Mouse (Mus musculus) fibroblast of lung, adult 2 months (primary cell): ENCODE measurements around the gene Gm10642.

ENCODE experiments used
- DNase-seq: peaks from one replicate; pipeline ENCODE4 v3.0.0-alpha.2; 2011; ENCODE audit warnings: low read depth

The Gm10642 gene

GRCm38 (mm10) chr9:70656130-70657007, at the start of gene Gm10642:
Gene Gm10642 (plus strand): TSS chr9:70656251.
- no peak for DNase-seq

GRCm38 (mm10) chr9:70611026-70611673, 44.9 kb upstream of the Gm10642 start:
- DNase-seq, result no peak

GRCm38 (mm10) chr9:70629711-70630110, 26.3 kb upstream of the Gm10642 start:
- DNase-seq, result peak; percentile 30

GRCm38 (mm10) chr9:70631665-70632064, 24.4 kb upstream of the Gm10642 start:
- no peak for DNase-seq

GRCm38 (mm10) chr9:70636748-70637147, 19.3 kb upstream of the Gm10642 start:
- no peak for DNase-seq

- no peak for DNase-seq
Observed at GRCm38 (mm10) chr9:70650260-70650659, 5.8 kb upstream of the Gm10642 start.

DNA sequence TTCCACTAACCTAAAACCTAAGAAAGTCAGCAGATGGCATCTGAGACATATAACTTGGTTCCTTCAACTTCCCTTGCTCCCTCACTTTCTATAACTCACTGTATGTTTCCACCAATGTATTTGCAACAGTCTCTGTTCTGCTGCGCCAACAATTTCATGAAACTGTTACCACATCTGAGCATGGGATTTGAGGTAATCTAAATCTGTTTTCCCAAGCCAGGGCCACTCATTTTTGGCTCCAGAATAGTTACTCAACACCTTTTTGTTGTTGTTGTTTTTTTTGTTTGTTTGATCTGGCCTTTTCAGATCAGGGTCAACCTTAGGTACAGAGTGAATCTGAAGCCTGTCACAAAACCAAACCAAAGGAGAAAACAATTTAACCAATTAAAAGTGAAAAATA, 5.1 kb upstream of the Gm10642 start:
- no peak for DNase-seq

DNA sequence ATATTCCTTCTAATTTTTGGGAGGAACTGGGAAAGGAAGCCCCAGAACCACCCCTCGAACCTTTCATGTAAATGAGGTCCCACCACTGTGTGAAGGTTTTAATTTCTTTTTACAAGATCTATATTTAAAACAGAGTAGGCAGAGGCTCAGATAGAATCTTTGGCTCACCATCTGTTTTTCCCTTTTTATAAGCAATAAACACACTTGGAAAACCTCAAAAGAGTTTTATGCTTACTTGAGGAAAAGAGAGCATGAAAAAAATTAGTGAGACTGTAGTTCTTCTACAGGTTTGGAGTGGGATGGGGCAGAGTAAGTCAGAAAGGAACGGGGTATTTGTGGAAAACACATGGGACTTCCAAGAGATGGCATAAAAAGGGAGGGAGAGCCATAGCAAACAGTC, 3.8 kb upstream of the Gm10642 start:
- DNase-seq, result no peak

DNA sequence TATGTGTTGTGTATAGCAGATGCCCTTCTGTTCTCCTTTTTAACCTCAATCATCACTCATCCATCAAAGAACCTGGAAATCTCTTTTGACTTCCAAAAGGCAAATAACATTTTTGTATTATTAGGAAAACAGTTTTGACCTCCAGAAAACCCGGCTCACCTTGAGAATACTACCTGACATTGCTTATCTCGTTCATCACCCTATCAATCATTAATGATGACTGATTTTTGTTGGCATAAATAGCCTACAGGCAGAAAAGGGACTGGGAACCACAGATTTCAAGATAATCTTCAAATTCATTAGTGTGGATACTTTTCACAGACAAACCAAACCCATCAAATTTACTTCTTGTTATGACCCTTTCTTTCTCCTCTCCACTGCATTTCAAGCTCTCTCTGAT, 2.2 kb upstream of the Gm10642 start:
- no peak for DNase-seq

- no peak for DNase-seq
Observed at GRCm38 (mm10) chr9:70654496-70654895, 1.6 kb upstream of the Gm10642 start.

- DNase-seq, result no peak
Observed at GRCm38 (mm10) chr9:70655764-70656129, 304 bp upstream of the Gm10642 start.

DNA sequence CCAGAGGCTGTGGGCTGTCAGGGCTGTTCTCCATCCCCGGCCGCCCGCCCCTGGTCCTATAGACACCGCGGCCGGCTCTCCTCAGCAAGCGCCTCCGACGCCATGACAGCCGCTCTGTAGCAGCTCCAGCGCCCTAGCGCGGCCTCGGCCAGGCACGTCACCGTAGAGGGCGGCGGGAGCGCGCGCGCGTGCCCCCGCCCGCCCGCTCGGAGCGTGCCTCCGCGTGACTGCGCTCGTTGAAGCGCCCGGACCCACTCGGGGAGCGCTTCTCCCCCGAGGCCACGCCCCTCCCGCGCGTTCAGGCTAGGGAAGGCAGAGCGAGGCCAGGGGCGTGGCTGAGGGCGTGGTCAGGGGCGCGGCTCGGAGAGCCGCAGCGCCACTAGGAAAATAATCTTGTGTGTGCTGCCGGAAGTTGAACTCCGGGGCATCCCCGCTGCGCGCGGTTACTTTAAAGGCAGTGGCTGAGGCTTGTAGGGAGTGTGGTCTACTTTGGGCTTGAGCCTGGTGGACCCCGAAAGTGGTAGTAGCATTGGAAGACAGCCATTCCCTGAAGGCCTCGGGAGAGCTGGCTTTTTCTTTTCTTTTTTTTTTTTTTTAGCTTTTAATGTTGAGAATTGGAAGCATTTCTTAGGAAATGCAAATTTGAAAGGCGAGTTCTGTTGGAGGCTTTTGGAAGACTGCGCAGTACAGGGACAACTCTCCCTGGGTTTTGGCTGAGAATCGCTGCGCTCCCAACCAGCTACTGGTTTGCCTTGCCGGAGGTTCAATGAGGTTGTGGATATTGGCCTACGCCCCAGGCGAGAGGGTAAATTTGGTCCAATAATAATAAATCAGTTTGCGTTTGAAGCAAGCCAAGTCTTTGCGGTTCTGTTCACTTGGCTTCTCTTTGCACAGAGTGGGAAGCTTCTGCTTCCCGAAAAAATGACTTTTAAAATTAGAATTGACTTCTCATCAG, 1.2 kb downstream of the Gm10642 start, which contains the start of gene Mindy2:
Gene Mindy2, minus strand, starts transcription at position 162 of the 955 bp plus-strand sequence.
- DNase-seq, result peak; percentile 96

DNA sequence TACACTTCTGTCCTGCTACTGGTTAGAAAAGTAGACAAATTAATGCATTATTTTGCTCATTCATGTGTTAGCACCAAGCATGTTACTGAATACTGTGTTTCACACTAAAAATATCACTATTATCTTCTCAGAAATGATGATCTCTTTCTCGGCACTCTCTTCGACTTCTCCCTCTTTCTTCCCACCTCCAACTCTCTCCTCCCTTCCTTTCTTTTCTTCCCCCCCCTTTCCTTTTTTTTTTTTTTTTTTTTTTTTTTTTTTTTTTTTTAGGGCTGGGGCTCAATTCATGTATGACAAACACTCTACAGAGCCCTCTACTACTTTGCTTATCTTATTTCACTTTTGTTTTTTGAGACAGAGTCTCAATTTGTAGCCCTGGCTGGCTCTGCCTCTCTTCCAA, 2.2 kb downstream of the Gm10642 start:
- no peak for DNase-seq

DNA sequence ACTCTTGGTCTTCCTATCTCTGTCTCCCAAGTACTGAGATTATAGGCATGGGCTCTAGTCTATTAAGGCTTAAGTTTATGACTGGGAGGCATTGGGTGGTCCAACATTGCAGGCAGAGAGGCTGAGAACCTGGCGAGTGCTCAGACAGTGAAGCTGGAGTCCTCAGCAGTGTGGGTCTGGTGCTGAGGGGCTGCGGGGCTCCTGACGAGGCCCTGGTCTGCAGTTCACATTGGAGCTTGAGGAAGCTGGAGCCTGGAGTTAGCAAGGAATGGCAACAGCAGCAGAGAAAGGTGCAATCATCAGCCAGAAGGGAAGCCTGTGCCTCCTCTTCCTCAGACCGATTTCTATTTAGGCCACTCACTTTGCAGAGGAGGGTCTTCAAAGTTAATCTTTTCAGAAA, 8.8 kb downstream of the Gm10642 start:
- no peak for DNase-seq

GRCm38 (mm10) chr9:70665372-70666145, 9.5 kb downstream of the Gm10642 start:
- DNase-seq, result no peak

DNA sequence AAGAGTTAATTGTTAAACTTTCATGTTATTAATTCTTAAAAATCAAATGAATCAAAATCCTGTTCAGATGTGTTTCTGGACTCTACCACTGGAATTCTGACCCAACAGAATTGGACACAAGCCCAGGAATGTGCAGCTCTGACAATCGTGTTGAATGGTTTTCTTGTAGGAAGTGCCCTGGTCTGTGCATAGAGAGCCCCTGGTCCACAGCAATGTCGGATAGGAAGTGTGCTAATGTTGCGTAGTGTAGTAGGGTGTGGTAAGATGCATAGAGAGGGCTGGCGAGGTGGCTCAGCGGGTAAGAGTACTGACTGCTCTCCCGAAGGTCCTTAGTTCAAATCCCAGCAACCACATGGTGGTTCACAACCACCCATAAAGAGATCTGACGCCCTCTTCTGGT, 10.8 kb downstream of the Gm10642 start:
- no peak for DNase-seq

- DNase-seq, result no peak
Observed at GRCm38 (mm10) chr9:70668048-70668447, 12.0 kb downstream of the Gm10642 start.

GRCm38 (mm10) chr9:70669197-70669596, 13.1 kb downstream of the Gm10642 start:
- no peak for DNase-seq

DNA sequence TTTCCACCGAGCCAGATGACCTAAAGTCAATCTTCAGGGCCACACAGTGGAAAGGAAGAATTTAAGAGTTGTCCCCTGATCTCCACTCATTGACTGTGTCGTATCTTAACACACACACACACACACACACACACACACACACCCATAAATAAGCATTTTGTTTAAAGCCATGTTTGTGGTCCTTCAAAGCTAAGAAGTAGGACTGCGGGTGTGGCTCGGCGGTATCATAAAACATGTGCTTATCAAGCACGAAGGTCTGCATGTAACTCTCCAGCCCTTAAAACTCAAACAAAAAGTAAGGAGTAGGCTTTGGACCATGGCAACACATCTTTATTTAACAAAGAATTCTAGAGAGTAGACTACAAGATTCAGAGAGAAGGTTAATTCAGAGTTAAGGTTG, 14.3 kb downstream of the Gm10642 start:
- no peak for DNase-seq

DNA sequence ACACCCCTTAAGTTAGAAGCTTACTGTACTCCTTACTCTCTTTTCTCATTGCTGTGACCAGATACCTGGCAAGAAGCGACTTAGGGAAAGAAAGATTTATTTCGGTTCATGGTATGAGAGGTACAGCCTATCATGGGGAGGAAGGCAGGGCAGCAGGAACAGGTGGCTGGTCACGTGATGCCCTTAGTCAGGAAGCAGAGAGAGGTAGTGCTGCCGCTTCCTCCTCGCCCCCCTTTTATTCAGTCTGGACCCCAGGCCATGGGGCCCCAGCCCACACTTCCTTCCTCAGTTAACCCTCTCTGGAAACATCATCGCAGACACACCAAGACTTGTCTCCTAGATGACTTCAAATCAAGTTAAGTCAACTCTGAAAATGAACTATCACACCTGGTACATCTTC, 15.2 kb downstream of the Gm10642 start:
- DNase-seq, result no peak

DNA sequence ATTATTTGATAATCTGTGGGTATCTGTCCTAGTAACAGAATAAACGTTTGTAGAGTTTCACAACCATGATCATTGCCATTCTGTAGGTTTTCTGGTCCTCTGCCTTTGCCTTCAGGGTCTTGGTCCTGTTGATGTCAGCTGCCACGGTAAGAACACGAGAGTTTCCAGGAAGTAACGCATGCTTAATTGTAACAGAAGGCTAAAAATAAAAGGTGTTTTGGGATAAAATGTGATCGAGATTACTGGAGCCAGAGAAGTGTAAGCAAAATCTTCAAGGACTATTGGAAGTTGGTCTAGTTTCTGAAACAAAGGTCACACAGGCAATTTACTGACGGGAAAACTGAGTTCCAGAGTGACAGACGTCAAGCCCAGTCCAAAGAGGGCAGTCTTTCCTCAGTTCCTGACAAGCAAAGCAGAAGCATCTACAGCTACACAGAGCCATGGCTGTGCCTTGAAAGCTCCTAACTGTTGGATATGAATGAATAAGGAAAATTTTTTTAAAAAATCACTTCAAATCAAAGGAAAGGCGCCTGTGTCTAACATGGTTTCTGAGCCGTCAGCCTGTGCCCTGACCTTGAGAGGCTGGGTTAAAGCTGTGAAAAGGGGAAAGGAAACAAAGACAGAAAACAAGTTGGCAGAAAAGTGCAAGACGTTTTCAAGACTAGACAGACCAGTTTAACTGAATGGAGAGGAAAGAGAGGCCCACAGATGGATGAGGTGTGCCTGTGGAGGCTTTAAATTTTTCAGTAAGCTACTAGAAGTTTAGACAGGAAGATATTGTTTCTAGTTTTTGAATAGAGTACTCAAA, 15.9 kb downstream of the Gm10642 start:
- DNase-seq, result no peak
